Mouse (Mus musculus): ENCODE data around the gene Ceacam9.
"Not testable (repeated sequence)": the region's sequence is repeated elsewhere in the genome, so short reads cannot be mapped to it uniquely, and the experiment has no call there.

- not testable (repeated sequence) for TF ChIP-seq GATA1 (IDR thresholded peaks at IDR 0.05; ENCODE audit: borderline replicate concordance, low read length); CTCF (IDR thresholded peaks at IDR 0.05; ENCODE audit: low read depth, low read length); POLR2AphosphoS5 (IDR thresholded peaks at IDR 0.05; ENCODE audit: insufficient replicate concordance, low read depth, low read length)
These were observed 7.8 kb downstream of the Ceacam9 start for GRCm38 (mm10) chr7:16729563-16729962.

All from G1E (cell line).